Mouse (Mus musculus): ENCODE results near the gene Stag3.
A peak's percentile ranks its signal among the peaks of the same experiment; 100 is the strongest.

Stag3 gene

GRCm38 (mm10) chr5:138268980-138269379 is 11.1 kb upstream of the Stag3 start:
- DNase-seq (ENCODE audit: low spot score) = no peak

GRCm38 (mm10) chr5:138271232-138271631 is 8.8 kb upstream of the Stag3 start:
- no peak for DNase-seq (ENCODE audit: low spot score)

GRCm38 (mm10) chr5:138272409-138272923 is 7.6 kb upstream of the Stag3 start, which contains the start of gene Gal3st4:
Gene Gal3st4 (minus strand): TSS chr5:138272840.
- DNase-seq (ENCODE audit: low spot score) = peak; percentile 35

- DNase-seq (ENCODE audit: low spot score) = no peak
Measured at GRCm38 (mm10) chr5:138274186-138274585, 5.9 kb upstream of the Stag3 start.

GRCm38 (mm10) chr5:138275216-138276050 is 4.6 kb upstream of the Stag3 start:
- DNase-seq (ENCODE audit: low spot score) = no peak

GRCm38 (mm10) chr5:138277994-138278393 is 2.0 kb upstream of the Stag3 start:
- DNase-seq (ENCODE audit: low spot score) = no peak

- no peak for DNase-seq (ENCODE audit: low spot score)
Measured at GRCm38 (mm10) chr5:138280425-138280768, 357 bp downstream of the Stag3 start.

- no peak for DNase-seq (ENCODE audit: low spot score)
Measured at GRCm38 (mm10) chr5:138280829-138281228, 789 bp downstream of the Stag3 start.

- DNase-seq (ENCODE audit: low spot score) = no peak
Measured at GRCm38 (mm10) chr5:138281798-138282197, 1.8 kb downstream of the Stag3 start.

- DNase-seq (ENCODE audit: low spot score) = no peak
Measured at GRCm38 (mm10) chr5:138283540-138283939, 3.5 kb downstream of the Stag3 start.

GRCm38 (mm10) chr5:138287861-138288260 is 7.8 kb downstream of the Stag3 start:
- DNase-seq (ENCODE audit: low spot score) = no peak

GRCm38 (mm10) chr5:138291638-138292037 is 11.6 kb downstream of the Stag3 start:
- no peak for DNase-seq (ENCODE audit: low spot score)

GRCm38 (mm10) chr5:138294158-138294557 is 14.1 kb downstream of the Stag3 start:
- DNase-seq (ENCODE audit: low spot score) = no peak

GRCm38 (mm10) chr5:138299613-138300012 is 19.6 kb downstream of the Stag3 start:
- DNase-seq (ENCODE audit: low spot score) = no peak

GRCm38 (mm10) chr5:138312795-138313194 is 32.8 kb downstream of the Stag3 start:
- no peak for DNase-seq (ENCODE audit: low spot score)

- no peak for DNase-seq (ENCODE audit: low spot score)
Measured at GRCm38 (mm10) chr5:138341661-138342060, 61.6 kb downstream of the Stag3 start, which contains the start of gene Pvrig. Gene Pvrig (plus strand): TSS chr5:138341961.

GRCm38 (mm10) chr5:138343216-138343615 is 63.2 kb downstream of the Stag3 start:
- DNase-seq (ENCODE audit: low spot score) = no peak
